Mouse (Mus musculus) bone marrow macrophage, adult 2 months (primary cell): Measurements from ENCODE around the gene AI593442. TPM values are rescaled to one million over a fixed set of nuclear protein-coding genes. Genes with fewer than 3 reads are reported as not detected.

Experiments used
- H3K27ac ChIP-seq: 2 replicates; pipeline ENCODE4 v1.5.1; 2012; ENCODE audit warnings: low read depth, low read length; ENCODE audit not compliant: insufficient read depth
- H3K4me1 ChIP-seq: 2 replicates; pipeline ENCODE4 v1.6.1; 2012; ENCODE audit warnings: low read length; ENCODE audit not compliant: control insufficient read depth, insufficient read depth
- H3K4me3 ChIP-seq: 2 replicates; pipeline ENCODE4 v1.5.1; 2012; ENCODE audit warnings: mild to moderate bottlenecking, low read length, moderate library complexity; ENCODE audit not compliant: insufficient read depth
- CTCF ChIP-seq: IDR thresholded peaks from 2 replicates; pipeline ENCODE4 v1.5.1; 2012; ENCODE audit warnings: low read depth, mild to moderate bottlenecking, low read length, moderate library complexity
- POLR2A ChIP-seq: IDR thresholded peaks from 2 replicates; pipeline ENCODE4 v1.6.1; 2012; ENCODE audit warnings: mild to moderate bottlenecking, low read depth, low read length, borderline replicate concordance
- polyA plus RNA-seq: library from polyadenylated mRNA; stranded (reverse); fragments of >200 nt; gene quantifications from 2 replicates; pipeline ENCODE4 v1.2.4, GENCODE M21; 2012; ENCODE audit not compliant: missing spikeins, insufficient read depth, insufficient read length

AI593442 gene
- polyA plus RNA-seq, 1 experiment = 0.09 TPM

GRCm38 (mm10) chr9:52650341-52650951 lies 29.1 kb downstream of the AI593442 start:
- H3K4me1 ChIP-seq = no peaks in the 10 kb centered on the region
- no peak overlapping the region for H3K27ac ChIP-seq
- no peak overlapping the region for H3K4me3 ChIP-seq
- TF ChIP-seq POLR2A = no peak
- TF ChIP-seq CTCF = no peak

DNA sequence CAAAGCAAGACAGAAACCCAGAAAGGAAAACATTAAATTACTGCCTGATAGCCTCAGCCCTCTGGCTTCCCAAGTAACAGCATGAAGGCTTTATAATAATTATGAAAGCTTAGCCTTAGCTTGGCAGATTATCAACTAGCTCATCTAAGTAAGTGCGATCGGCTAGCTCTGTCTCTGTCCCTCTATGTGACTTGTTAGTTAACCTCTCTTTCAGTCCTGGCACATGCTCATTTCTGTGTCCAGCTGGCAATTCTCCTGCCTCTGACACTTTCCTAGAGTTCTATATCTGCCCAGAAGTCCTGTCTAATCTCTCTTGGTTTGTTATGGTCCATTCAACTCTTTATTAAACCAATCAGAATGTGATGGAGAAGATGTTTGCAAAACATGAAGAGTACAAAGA lies 34.3 kb downstream of the AI593442 start:
- no peaks in the 10 kb centered on the region for H3K4me1 ChIP-seq
- H3K27ac ChIP-seq = no peak overlapping the region
- no peak overlapping the region for H3K4me3 ChIP-seq
- TF ChIP-seq CTCF = no peak
- no peak for TF ChIP-seq POLR2A

DNA sequence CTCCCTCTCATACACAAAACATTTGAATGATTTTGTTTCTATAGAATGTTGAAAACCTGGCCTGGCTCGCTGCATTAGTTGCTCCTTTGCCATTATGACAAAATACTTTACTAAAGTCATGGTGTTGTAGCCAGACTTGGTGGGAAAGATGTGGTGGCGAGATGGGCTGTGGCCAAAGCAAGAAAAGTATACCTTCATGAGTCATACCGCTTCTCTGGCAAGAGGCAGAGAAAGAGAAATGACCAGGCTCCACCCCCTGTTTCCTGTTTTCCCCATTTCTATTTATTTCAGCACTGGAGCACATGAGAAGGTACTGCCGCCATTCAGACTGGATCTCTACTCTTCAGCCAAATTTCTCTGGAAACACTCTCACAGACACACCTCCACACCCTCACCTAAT lies 35.0 kb downstream of the AI593442 start:
- TF ChIP-seq CTCF = no peak
- no peak for TF ChIP-seq POLR2A
- Histone ChIP-seq H3K4me1 (no peaks in the 10 kb centered on the region), H3K4me3 (no peak overlapping the region), H3K27ac (no peak overlapping the region)

- no peak overlapping the region for H3K27ac ChIP-seq
- no peak for TF ChIP-seq POLR2A
- TF ChIP-seq CTCF = no peak
- no peaks in the 10 kb centered on the region for H3K4me1 ChIP-seq
- H3K4me3 ChIP-seq = no peak overlapping the region
These were observed 35.4 kb downstream of the AI593442 start for GRCm38 (mm10) chr9:52644156-52644555.

DNA sequence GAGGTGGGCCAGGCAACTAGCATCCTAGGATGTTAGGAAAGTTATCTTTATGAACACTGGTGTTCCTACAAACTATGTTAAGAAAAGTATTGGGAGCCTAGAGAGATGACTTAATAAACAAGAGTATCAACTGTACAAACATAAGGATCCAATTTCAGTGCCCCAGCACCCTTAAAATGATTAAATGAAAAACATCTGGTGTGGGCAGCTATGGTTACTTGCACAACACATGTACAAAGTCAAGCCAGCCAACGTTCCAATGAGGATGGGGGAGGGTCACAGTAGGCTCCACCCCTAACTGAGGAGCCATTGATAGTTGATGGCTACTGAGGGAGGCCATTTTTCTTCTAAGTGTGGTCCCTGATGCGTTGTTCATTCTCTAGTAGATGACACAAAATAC lies 43.6 kb downstream of the AI593442 start:
- Histone ChIP-seq H3K4me3 (no peak overlapping the region), H3K4me1 (no peaks in the 10 kb centered on the region), H3K27ac (no peak overlapping the region)
- TF ChIP-seq POLR2A (no peak), CTCF (no peak)

GRCm38 (mm10) chr9:52623926-52624325 lies 55.7 kb downstream of the AI593442 start:
- Histone ChIP-seq H3K4me3 (no peak overlapping the region), H3K4me1 (no peaks in the 10 kb centered on the region), H3K27ac (no peak overlapping the region)
- TF ChIP-seq CTCF (no peak), POLR2A (no peak)
